In genomic region chr4:43519956-43520355, GRCm38 (mm10) we compare ENCODE assay signal across 8 mouse cellular contexts. TPM values are rescaled to one million over a fixed set of nuclear protein-coding genes. Genes with fewer than 3 reads are reported as not detected.
A peak's percentile ranks its signal among the peaks of the same experiment; 100 is the strongest.
DNase-seq lines count a peak whose midpoint lies in the region; ATAC-seq lines count a peak whose summit lies in the region.

No protein-coding gene starts in this region.

- peaks cover 27% of the 10 kb centered on the region; the same call in 1 of the 2 replicates for H3K36me3 ChIP-seq in embryonic facial prominence, embryonic 14.5 days (ENCODE audit: control insufficient read depth, insufficient read depth, low read length)
- H3K36me3 ChIP-seq in heart, embryonic 10.5 days = peaks cover 40% of the 10 kb centered on the region
- H3K36me3 ChIP-seq in limb, embryonic 11.5 days (ENCODE audit: control insufficient read depth, insufficient read depth, low read length) = no peaks in the 10 kb centered on the region
- no peaks in the 10 kb centered on the region for H3K36me3 ChIP-seq in midbrain, embryonic 13.5 days

- peaks cover 23% of the 10 kb centered on the region for H3K4me1 ChIP-seq in embryonic facial prominence, embryonic 14.5 days (ENCODE audit: control insufficient read depth, insufficient read depth, low read length)
- H3K4me1 ChIP-seq in heart, embryonic 10.5 days = peaks cover 81% of the 10 kb centered on the region
- H3K4me1 ChIP-seq in limb, embryonic 11.5 days (ENCODE audit: control insufficient read depth, insufficient read depth, low read length) = peaks cover 20% of the 10 kb centered on the region
- H3K4me1 ChIP-seq in midbrain, embryonic 13.5 days (replicated peaks) = peaks cover 30% of the 10 kb centered on the region

- peak; percentile 86 for DNase-seq in adrenal gland, postnatal 25 days
- peak; percentile 87 for DNase-seq in embryonic facial prominence, embryonic 14.5 days (ENCODE audit: low spot score)
- DNase-seq in heart, embryonic 10.5 days (ENCODE audit: low spot score) = peak; percentile 88
- DNase-seq in kidney, adult 8-10 months = peak; percentile 83 to 94
- peak; percentile 98 for DNase-seq in limb, embryonic 11.5 days (ENCODE audit: low spot score)
- peak; percentile 95 for DNase-seq in skeletal muscle tissue, adult 2 months (ENCODE audit: low read depth, low spot score)
- DNase-seq in yolk sac, embryonic 10.5 days (ENCODE audit: low spot score) = peak; percentile 85

- no peaks in the 10 kb centered on the region for H3K9me3 ChIP-seq in embryonic facial prominence, embryonic 14.5 days (ENCODE audit: control insufficient read depth, low read length)
- H3K9me3 ChIP-seq in heart, embryonic 10.5 days = no peaks in the 10 kb centered on the region
- H3K9me3 ChIP-seq in limb, embryonic 11.5 days (ENCODE audit: control insufficient read depth, low read length) = no peaks in the 10 kb centered on the region
- no peaks in the 10 kb centered on the region for H3K9me3 ChIP-seq in midbrain, embryonic 13.5 days

- peak overlapping the region; percentile 22 for H3K4me3 ChIP-seq in embryonic facial prominence, embryonic 14.5 days (ENCODE audit: low read depth, low read length)
- H3K4me3 ChIP-seq in heart, embryonic 10.5 days = peak overlapping the region; percentile 37
- H3K4me3 ChIP-seq in limb, embryonic 11.5 days (ENCODE audit: low read depth, low read length) = 0 out of 2 replicates have a peak overlapping the region, but pooled peaks have one; percentile 1
- no peak overlapping the region for H3K4me3 ChIP-seq in midbrain, embryonic 13.5 days (replicated peaks)

- H3K9ac ChIP-seq in embryonic facial prominence, embryonic 14.5 days (ENCODE audit: low read depth, low read length) = no peak overlapping the region; the same call in 1 of the 2 replicates
- H3K9ac ChIP-seq in limb, embryonic 11.5 days (ENCODE audit: low read length) = no peak overlapping the region
- H3K9ac ChIP-seq in midbrain, embryonic 13.5 days (replicated peaks) = no peak overlapping the region

- peak; percentile 24; the same call in 1 of the 2 replicates for ATAC-seq in embryonic facial prominence, embryonic 14.5 days (ENCODE audit: low read depth)
- ATAC-seq in limb, embryonic 11.5 days (ENCODE audit: insufficient number of reproducible peaks, low FRiP score, low TSS enrichment, low read depth) = no peak
- peak; percentile 77 for ATAC-seq in midbrain, embryonic 13.5 days

- H3K4me2 ChIP-seq in embryonic facial prominence, embryonic 14.5 days (ENCODE audit: low read depth, low read length) = peak overlapping the region; percentile 85
- peak overlapping the region; percentile 37 for H3K4me2 ChIP-seq in limb, embryonic 11.5 days (ENCODE audit: low read depth, severe bottlenecking)
- peak overlapping the region; percentile 40 for H3K4me2 ChIP-seq in midbrain, embryonic 13.5 days (replicated peaks)

- WGBS in embryonic facial prominence, embryonic 14.5 days = 13% methylated on average over 6 of the region's 6 CpGs
- WGBS in heart, embryonic 10.5 days = 11% methylated on average over 6 of the region's 6 CpGs
- WGBS in limb, embryonic 11.5 days = 14% methylated on average over 6 of the region's 6 CpGs
- WGBS in midbrain, embryonic 13.5 days = 16% methylated on average over 6 of the region's 6 CpGs

- H3K27ac ChIP-seq in embryonic facial prominence, embryonic 14.5 days (replicated peaks; ENCODE audit: low read depth, low read length) = 0 out of 2 replicates have a peak overlapping the region, but pooled peaks have one; percentile 10
- peak overlapping the region; percentile 89; the same call in 1 of the 2 replicates for H3K27ac ChIP-seq in heart, embryonic 10.5 days
- no peak overlapping the region for H3K27ac ChIP-seq in limb, embryonic 11.5 days (replicated peaks; ENCODE audit: low read depth, low read length)
- H3K27ac ChIP-seq in midbrain, embryonic 13.5 days = no peak overlapping the region

- H3K27me3 ChIP-seq in embryonic facial prominence, embryonic 14.5 days (replicated peaks; ENCODE audit: control insufficient read depth, insufficient read depth, low read length) = peaks cover 9% of the 10 kb centered on the region
- H3K27me3 ChIP-seq in heart, embryonic 10.5 days (ENCODE audit: insufficient read depth, poor library complexity, severe bottlenecking) = peaks cover 53% of the 10 kb centered on the region
- peaks cover 20% of the 10 kb centered on the region for H3K27me3 ChIP-seq in limb, embryonic 11.5 days (ENCODE audit: control insufficient read depth, insufficient read depth, low read length)
- H3K27me3 ChIP-seq in midbrain, embryonic 13.5 days = peaks cover 52% of the 10 kb centered on the region

RNA-seq across cellular contexts. Expression of gene Tpm2, which starts 3.6 kb away (rescaled TPM):
- total RNA-seq in adrenal gland, postnatal 25 days (2021) = 98.8 and 110 TPM in 2 replicates
- polyA plus RNA-seq in embryonic facial prominence, embryonic 14.5 days (2014; fragmentation: Nextera tagmentation; extraction: Ambion mirVana) = 811 and 1,069 TPM in 2 replicates
- 135 and 142 TPM in 2 replicates for polyA plus RNA-seq in heart, embryonic 10.5 days (2016; fragmentation: Nextera tagmentation; extraction: Ambion mirVana)
- 104 and 110 TPM in 2 replicates for polyA plus RNA-seq in limb, embryonic 11.5 days (2014; fragmentation: Nextera tagmentation; extraction: Ambion mirVana)
- polyA plus RNA-seq in midbrain, embryonic 13.5 days (2015; fragmentation: Nextera tagmentation; extraction: Ambion mirVana) = 13.2 TPM in 2 replicates

RNA-seq across cellular contexts. Expression of gene Car9, which starts 13.2 kb away (rescaled TPM):
- 0.61 TPM in 1 of 2 replicates, not detected in the other for total RNA-seq in adrenal gland, postnatal 25 days (2021)
- 0.43 and 1.1 TPM in 2 replicates for polyA plus RNA-seq in embryonic facial prominence, embryonic 14.5 days (2014; fragmentation: Nextera tagmentation; extraction: Ambion mirVana)
- polyA plus RNA-seq in heart, embryonic 10.5 days (2016; fragmentation: Nextera tagmentation; extraction: Ambion mirVana) = 1.4 and 1.7 TPM in 2 replicates
- polyA plus RNA-seq in limb, embryonic 11.5 days (2014; fragmentation: Nextera tagmentation; extraction: Ambion mirVana) = 0.65 and 1.1 TPM in 2 replicates
- polyA plus RNA-seq in midbrain, embryonic 13.5 days (2015; fragmentation: Nextera tagmentation; extraction: Ambion mirVana) = 0.19 and 0.27 TPM in 2 replicates

RNA-seq across cellular contexts. Expression of gene Arhgef39, which starts 20.5 kb away (rescaled TPM):
- total RNA-seq in adrenal gland, postnatal 25 days (2021) = 4.6 and 7.4 TPM in 2 replicates
- polyA plus RNA-seq in embryonic facial prominence, embryonic 14.5 days (2014; fragmentation: Nextera tagmentation; extraction: Ambion mirVana) = 22.3 and 29.5 TPM in 2 replicates
- polyA plus RNA-seq in heart, embryonic 10.5 days (2016; fragmentation: Nextera tagmentation; extraction: Ambion mirVana) = 39.9 and 40.1 TPM in 2 replicates
- polyA plus RNA-seq in limb, embryonic 11.5 days (2014; fragmentation: Nextera tagmentation; extraction: Ambion mirVana) = 45.6 and 48.2 TPM in 2 replicates
- 15.4 and 16.1 TPM in 2 replicates for polyA plus RNA-seq in midbrain, embryonic 13.5 days (2015; fragmentation: Nextera tagmentation; extraction: Ambion mirVana)

RNA-seq across cellular contexts. Expression of gene Ccdc107, which starts 27.3 kb away (rescaled TPM):
- total RNA-seq in adrenal gland, postnatal 25 days (2021) = 54.6 and 58.2 TPM in 2 replicates
- polyA plus RNA-seq in embryonic facial prominence, embryonic 14.5 days (2014; fragmentation: Nextera tagmentation; extraction: Ambion mirVana) = 64.5 and 68.2 TPM in 2 replicates
- 67.2 and 71.7 TPM in 2 replicates for polyA plus RNA-seq in heart, embryonic 10.5 days (2016; fragmentation: Nextera tagmentation; extraction: Ambion mirVana)
- polyA plus RNA-seq in limb, embryonic 11.5 days (2014; fragmentation: Nextera tagmentation; extraction: Ambion mirVana) = 58.3 and 58.9 TPM in 2 replicates
- polyA plus RNA-seq in midbrain, embryonic 13.5 days (2015; fragmentation: Nextera tagmentation; extraction: Ambion mirVana) = 54.4 and 60.3 TPM in 2 replicates

RNA-seq across cellular contexts. Expression of gene Sit1, which starts 36.4 kb away (rescaled TPM):
- total RNA-seq in adrenal gland, postnatal 25 days (2021) = 0.24 TPM in 1 of 2 replicates, not detected in the other
- polyA plus RNA-seq in embryonic facial prominence, embryonic 14.5 days (2014; fragmentation: Nextera tagmentation; extraction: Ambion mirVana) = not detected in 2 replicates
- polyA plus RNA-seq in heart, embryonic 10.5 days (2016; fragmentation: Nextera tagmentation; extraction: Ambion mirVana) = not detected in 2 replicates
- polyA plus RNA-seq in limb, embryonic 11.5 days (2014; fragmentation: Nextera tagmentation; extraction: Ambion mirVana) = not detected in 2 replicates
- not detected in 2 replicates for polyA plus RNA-seq in midbrain, embryonic 13.5 days (2015; fragmentation: Nextera tagmentation; extraction: Ambion mirVana)

Comparison
In these comparisons a context has a peak if more than half of its experiments do, and no peak if none do; other contexts are left out.
1. H3K27ac ChIP-seq: peak in embryonic facial prominence, embryonic 14.5 days (single experiment) and heart, embryonic 10.5 days (single experiment); none in limb, embryonic 11.5 days (single experiment) and midbrain, embryonic 13.5 days (single experiment).
2. Peak in every context shown above with its lines, with median percentiles within 50 percentile points of each other: DNase-seq and H3K4me2 ChIP-seq.